Mouse (Mus musculus) inflammation-experienced regulatory T-cells, adult 6 months (primary cell): ENCODE results near the gene Olfr536. TPM values are rescaled to one million over a fixed set of nuclear protein-coding genes. Genes with fewer than 3 reads are reported as not detected.
"Not testable (repeated sequence)": the region's sequence is repeated elsewhere in the genome, so short reads cannot be mapped to it uniquely, and the experiment has no call there.

Source experiments
- ATAC-seq: one replicate; pipeline ENCODE4 v1.8.0; 2017
- polyA plus RNA-seq, 3 experiments: library from polyadenylated mRNA; unstranded; fragments of 100-300 nt; shearing (Covaris generic); gene quantifications; one replicate each; pipeline ENCODE4 v1.2.1; 2017

The Olfr536 gene
- polyA plus RNA-seq = not detected

DNA sequence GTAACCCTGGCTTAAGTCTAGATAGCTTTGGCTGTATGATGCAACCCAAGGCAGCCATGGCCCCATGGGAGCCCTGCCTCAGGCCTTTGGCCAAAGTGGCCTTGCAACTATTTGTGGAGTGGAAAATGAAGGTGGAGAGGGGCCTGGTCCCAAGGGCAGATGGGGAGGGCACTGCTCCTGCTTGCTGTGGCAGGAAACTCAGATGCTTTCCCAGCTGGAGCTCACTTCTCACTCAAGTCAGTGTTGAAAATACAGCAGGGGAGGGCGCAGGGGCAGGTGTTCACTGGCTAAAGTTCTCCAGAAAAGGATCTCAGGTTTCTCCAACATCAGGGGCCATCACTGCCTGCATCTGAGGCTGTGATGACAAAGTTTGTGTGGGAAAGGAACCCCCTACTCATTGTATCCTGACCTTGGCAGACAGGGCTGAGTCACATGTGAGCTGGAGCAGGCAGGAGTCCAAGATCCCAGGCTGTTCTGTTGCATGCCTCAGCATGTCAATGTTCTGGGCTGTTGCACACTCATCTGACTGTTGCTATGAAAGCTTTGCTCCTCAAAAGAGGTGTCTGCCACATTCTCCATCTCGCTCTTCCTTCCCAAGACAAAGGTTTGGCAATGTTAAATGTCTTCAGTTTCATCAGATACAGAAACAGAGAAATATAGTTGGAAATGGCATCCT lies at the start of gene Olfr536:
TSS of gene Olfr536 (minus strand) at position 51 of the 676 bp plus-strand sequence.
- not testable (repeated sequence) for ATAC-seq

DNA sequence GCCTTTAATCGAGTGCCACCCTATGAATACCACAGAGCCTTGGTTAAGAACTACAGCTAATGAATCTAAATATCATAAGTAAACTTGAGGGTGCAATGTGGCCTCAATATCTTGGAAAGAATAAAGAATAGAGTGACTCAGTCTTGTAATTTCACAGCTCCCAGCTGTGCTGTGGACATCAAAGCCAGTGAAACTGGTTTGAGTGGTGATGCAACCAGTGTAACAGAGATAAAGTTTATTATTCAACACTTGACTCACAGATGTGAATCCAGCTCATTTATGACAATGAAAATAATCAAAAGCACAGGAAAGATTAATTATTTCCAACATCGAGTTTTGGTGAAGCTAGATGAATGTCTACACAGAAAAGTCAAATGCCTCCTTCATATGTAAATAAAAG lies 32.5 kb upstream of the Olfr536 start:
- no peak for ATAC-seq

DNA sequence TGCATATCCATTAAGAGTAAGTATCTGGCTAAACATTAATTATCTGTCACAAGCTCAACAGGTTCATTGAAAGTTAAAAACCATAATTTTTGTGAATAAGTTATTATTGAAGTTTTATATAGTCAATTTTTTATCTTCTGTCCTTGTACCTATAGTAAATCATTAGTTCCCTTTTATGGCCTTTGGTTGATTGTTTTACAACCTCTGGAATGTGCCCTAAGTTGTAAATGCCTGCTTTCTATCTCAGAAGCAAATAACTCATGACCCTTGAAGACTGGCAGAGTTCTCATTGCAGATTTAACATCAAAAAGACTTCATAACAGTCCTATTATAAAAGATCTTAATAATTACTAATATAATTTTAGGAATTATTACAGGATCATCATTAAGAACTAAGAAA lies 12.5 kb downstream of the Olfr536 start:
- no peak for ATAC-seq

DNA sequence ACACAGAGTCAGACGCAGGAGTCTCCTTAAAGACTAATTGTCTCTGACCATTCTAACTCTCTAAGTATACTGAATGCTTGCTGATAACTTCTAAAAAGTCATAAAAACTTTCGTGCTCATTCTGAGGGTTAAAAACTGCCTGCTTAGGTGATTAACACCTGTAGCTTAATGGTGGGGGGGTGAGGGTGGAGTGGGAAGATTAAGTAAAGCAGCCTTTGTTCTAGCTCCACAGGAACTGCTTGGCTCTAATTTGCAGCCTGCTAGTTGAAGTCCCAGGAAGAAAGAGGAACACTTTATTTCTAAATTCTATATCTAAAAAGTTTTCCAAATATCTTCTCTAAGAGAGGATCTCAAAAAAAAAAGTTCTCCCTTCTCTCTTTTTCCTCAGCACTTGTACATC lies 13.0 kb downstream of the Olfr536 start:
- ATAC-seq = no peak

DNA sequence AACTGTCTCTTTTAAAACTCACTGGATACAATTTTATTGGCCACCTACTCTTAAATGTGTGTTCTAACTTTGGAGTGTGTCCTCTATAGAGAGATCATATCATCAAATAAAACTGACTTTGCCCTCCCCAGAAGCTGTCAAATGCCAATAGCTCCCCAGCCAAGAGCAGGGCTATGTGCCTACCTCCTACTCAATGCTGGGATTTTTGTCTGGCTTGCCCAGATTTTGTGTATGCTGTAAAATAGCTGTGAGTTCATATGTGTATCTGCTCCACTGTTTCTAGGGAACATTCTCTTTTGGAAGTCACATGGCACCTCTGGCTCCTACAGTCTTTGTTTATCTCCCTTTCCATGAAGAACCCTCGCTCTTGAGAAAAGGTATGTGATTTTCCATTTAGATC lies 18.2 kb downstream of the Olfr536 start:
- ATAC-seq = no peak

DNA sequence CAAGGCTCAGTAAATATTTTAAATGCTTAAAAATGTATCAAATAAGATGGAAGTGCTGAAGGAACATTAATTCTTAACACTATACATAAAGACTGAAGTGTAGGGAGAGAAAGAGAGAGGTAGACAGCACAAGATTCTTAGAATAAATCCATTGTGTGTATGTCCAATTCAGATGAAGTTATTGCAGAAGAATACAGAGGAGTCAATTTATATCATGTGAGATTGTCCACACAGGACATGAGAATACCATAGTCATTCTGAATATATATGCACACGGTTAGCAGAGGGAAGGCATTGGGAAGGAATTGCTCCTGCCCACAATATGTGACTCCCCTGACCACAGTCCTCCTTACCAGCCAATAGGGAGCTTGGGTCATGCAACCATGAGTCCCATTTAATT lies 23.3 kb downstream of the Olfr536 start, which contains the start of gene Olfr535:
TSS of gene Olfr535 (plus strand) at position 301 of the 400 bp plus-strand sequence.
- no peak for ATAC-seq

DNA sequence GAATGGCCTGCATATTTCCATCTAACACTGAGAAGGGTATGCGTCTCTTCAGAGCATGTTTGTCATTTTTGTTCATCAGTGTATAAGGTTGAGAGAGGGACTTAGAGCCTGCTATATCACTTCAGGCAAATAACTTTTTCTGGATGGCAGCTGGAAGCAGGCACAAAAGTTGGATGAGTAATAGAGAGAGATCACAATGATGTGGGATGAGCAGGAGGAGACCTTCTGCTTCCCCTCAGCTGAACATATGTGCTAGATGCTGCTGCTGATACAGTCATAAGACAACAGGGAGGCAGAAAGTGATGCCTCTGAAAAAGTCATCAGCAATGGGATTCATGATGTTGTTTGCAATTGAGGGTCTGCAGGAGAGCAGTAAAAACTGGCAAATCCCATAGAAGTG lies 28.5 kb downstream of the Olfr536 start:
- no peak for ATAC-seq

DNA sequence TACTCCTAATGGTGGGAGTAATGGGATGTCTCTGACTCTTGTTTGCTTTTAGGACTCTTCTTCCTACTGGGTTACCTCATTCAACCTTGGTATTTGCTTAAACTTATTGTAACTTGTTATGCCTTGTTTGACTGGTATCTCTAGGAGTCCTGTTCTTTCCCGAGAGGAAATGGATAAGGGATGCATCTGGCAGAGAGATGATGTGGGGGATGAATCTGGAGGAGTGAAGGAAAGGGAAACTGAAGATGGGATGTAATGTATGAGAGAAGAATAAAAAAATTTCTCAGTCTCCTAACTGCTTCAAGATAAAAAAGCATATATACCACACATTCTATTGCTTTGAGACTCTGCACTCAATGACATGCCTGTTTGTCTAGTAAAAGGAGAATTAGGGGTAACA lies 29.3 kb downstream of the Olfr536 start:
- no peak for ATAC-seq

DNA sequence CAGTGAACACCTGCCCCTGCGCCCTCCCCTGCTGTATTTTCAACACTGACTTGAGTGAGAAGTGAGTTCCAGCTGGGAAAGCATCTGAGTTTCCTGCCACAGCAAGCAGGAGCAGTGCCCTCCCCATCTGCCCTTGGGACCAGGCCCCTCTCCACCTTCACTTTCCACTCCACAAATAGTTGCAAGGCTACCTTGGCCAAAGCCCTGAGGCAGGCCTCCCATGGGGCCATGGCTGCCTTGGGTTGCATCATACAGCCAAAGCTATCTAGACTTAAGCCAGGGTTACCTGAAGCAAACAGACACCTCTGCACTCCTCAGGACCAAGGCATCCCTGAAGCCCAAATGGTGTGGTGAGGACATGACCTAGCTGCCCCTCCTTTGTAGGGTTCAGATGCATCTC lies 44.1 kb downstream of the Olfr536 start, which contains the start of gene Olfr533:
TSS of gene Olfr533 (plus strand) at position 301 of the 400 bp plus-strand sequence.
- not testable (repeated sequence) for ATAC-seq

Other genes with a start within 250 kb of the Olfr536 start
- gene Olfr525, start 186.5 kb downstream of the Olfr536 start, polyA plus RNA-seq = under 1 TPM; 0.25 to 0.54 (median 0.34) TPM
- under 1 TPM in 2 of 3 experiments, not detected in 1; 0.23 to 0.35 TPM for gene Olfr527, start 173.4 kb downstream of the Olfr536 start, polyA plus RNA-seq
- 1 to 10 TPM in 2 of 3 experiments, under 1 TPM in 1; 0.42 to 1.2 (median 1.0) TPM for gene Olfr60, start 145.7 kb downstream of the Olfr536 start, polyA plus RNA-seq
- under 1 TPM in 1 of 3 experiments, not detected in 2; 0.20 TPM for gene Olfr530, start 131.1 kb downstream of the Olfr536 start, polyA plus RNA-seq
- gene Olfr531, start 104.5 kb downstream of the Olfr536 start, polyA plus RNA-seq = not detected
- gene Olfr532, start 85.8 kb downstream of the Olfr536 start, polyA plus RNA-seq = not detected
- gene Olfr533, start 44.0 kb downstream of the Olfr536 start, polyA plus RNA-seq = under 1 TPM in 1 of 3 experiments, not detected in 2; 0.19 TPM
- gene Olfr535, start 23.2 kb downstream of the Olfr536 start, polyA plus RNA-seq = not detected
- not detected for gene Olfr538, start 60.5 kb upstream of the Olfr536 start, polyA plus RNA-seq
- under 1 TPM in 1 of 3 experiments, not detected in 2; 0.08 TPM for gene Olfr46, start 93.9 kb upstream of the Olfr536 start, polyA plus RNA-seq
- gene Olfr61, start 121.6 kb upstream of the Olfr536 start, polyA plus RNA-seq = not detected
- not detected for gene Olfr53, start 139.1 kb upstream of the Olfr536 start, polyA plus RNA-seq
- under 1 TPM in 1 of 3 experiments, not detected in 2; 0.05 TPM for gene Olfr539, start 152.5 kb upstream of the Olfr536 start, polyA plus RNA-seq
- under 1 TPM in 1 of 3 experiments, not detected in 2; 0.05 TPM for gene Olfr45, start 174.6 kb upstream of the Olfr536 start, polyA plus RNA-seq
- not detected for gene Olfr541, start 189.9 kb upstream of the Olfr536 start, polyA plus RNA-seq